Mouse (Mus musculus) spleen, postnatal 4 days (tissue): ENCODE data around the gene Mrvi1.
"Not testable (repeated sequence)": the region's sequence is repeated elsewhere in the genome, so short reads cannot be mapped to it uniquely, and the experiment has no call there.

Source experiments
- DNase-seq, 2 experiments: peaks; one replicate each; pipeline ENCODE4 v3.0.0; 2022; ENCODE audit warnings: low spot score in 2 of 2

Mrvi1 gene

GRCm38 (mm10) chr7:110941116-110941521, 41.1 kb downstream of the Mrvi1 start:
- no peak for DNase-seq

- DNase-seq = no peak
Observed at GRCm38 (mm10) chr7:110935815-110936762, 46.2 kb downstream of the Mrvi1 start.

GRCm38 (mm10) chr7:110933999-110934398, 48.3 kb downstream of the Mrvi1 start:
- DNase-seq = no peak

GRCm38 (mm10) chr7:110933329-110933728, 48.9 kb downstream of the Mrvi1 start:
- DNase-seq = no peak

- peak in 1 of 2 experiments; percentile 72 for DNase-seq
Observed at GRCm38 (mm10) chr7:110930118-110930854, 52.0 kb downstream of the Mrvi1 start.

GRCm38 (mm10) chr7:110926562-110926961, 55.7 kb downstream of the Mrvi1 start:
- DNase-seq = no peak

- peak; percentile 74 to 81 for DNase-seq
Observed at GRCm38 (mm10) chr7:110920331-110921261, 61.7 kb downstream of the Mrvi1 start.

GRCm38 (mm10) chr7:110919721-110920120, 62.5 kb downstream of the Mrvi1 start:
- peak; percentile 66 to 82 for DNase-seq

- no peak for DNase-seq
Observed at GRCm38 (mm10) chr7:110915913-110916312, 66.3 kb downstream of the Mrvi1 start.

GRCm38 (mm10) chr7:110914531-110914930, 67.7 kb downstream of the Mrvi1 start:
- DNase-seq = peak in 1 of 2 experiments; percentile 47

- DNase-seq = peak in 1 of 2 experiments; percentile 58
Observed at GRCm38 (mm10) chr7:110913754-110914153, 68.5 kb downstream of the Mrvi1 start.

GRCm38 (mm10) chr7:110908209-110909144, 73.8 kb downstream of the Mrvi1 start:
- DNase-seq = no peak

GRCm38 (mm10) chr7:110906566-110906965, 75.7 kb downstream of the Mrvi1 start:
- no peak for DNase-seq

- no peak for DNase-seq
Observed at GRCm38 (mm10) chr7:110903226-110903625, 79.0 kb downstream of the Mrvi1 start.

- no peak for DNase-seq
Observed at GRCm38 (mm10) chr7:110897202-110897601, 85.1 kb downstream of the Mrvi1 start.

GRCm38 (mm10) chr7:110896453-110896852, 85.8 kb downstream of the Mrvi1 start:
- DNase-seq = no peak

GRCm38 (mm10) chr7:110895772-110896171, 86.5 kb downstream of the Mrvi1 start:
- not testable (repeated sequence) for DNase-seq

GRCm38 (mm10) chr7:110894673-110895072, 87.6 kb downstream of the Mrvi1 start:
- no peak for DNase-seq

- DNase-seq = no peak
Observed at GRCm38 (mm10) chr7:110893943-110894610, 88.2 kb downstream of the Mrvi1 start.

- peak; percentile 45 to 70 for DNase-seq
Observed at GRCm38 (mm10) chr7:110891501-110891986, 90.7 kb downstream of the Mrvi1 start.
